Mouse (Mus musculus) large intestine, adult 2 months (tissue): ENCODE measurements around the gene Galntl5. TPM values are rescaled to one million over a fixed set of nuclear protein-coding genes. Genes with fewer than 3 reads are reported as not detected.
"Not testable (repeated sequence)": the region's sequence is repeated elsewhere in the genome, so short reads cannot be mapped to it uniquely, and the experiment has no call there.

ENCODE experiments used
- DNase-seq: peaks from one replicate; pipeline ENCODE4 v3.0.0-alpha.2; 2012; ENCODE audit warnings: low read depth, low spot score
- WGBS: fragments of 180-500 bp; shearing (Covaris S2); methylation state at CpG from one replicate; pipeline ENCODE4 v1.1.7; 2018; 5-methylcytosine and 5-hydroxymethylcytosine counted together
- polyA plus RNA-seq: library from polyadenylated mRNA; depleted of rRNA; stranded (reverse); fragments of >200 nt; gene quantifications from 2 replicates; pipeline ENCODE4 v1.2.3, GENCODE M21; 2012; rRNA removed

Gene Galntl5
- not detected in 2 replicates for polyA plus RNA-seq

DNA sequence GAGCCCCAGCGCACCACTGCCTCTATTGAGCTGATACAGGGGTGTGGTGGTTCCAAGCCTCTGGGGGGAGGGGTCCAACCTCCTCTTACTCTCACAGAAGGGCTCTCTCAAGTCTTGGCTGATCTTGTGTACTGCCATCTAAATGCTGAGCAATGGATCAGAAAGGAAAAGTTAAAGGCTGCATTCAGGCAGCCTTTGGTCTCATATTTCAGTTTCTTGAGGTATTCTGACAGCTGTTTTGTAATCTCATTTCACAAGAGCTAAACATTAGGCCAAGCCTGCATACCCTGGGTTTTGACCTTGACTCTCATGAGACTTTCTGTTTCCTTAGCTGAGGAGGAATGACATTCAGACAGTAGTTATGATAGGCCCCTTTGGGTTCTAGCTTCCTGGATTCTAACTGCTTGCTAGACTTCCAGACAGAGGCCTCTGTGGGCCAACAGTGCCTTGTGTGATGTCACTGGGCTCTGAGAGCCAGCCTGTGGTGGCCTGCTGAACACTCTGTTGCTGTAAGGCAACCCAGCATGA lies at the start of gene Galntl5:
Gene Galntl5, plus strand, starts transcription at position 457 of the 528 bp plus-strand sequence.
- 80% methylated on average over 1 of the region's 1 CpGs for WGBS
- DNase-seq = no peak

DNA sequence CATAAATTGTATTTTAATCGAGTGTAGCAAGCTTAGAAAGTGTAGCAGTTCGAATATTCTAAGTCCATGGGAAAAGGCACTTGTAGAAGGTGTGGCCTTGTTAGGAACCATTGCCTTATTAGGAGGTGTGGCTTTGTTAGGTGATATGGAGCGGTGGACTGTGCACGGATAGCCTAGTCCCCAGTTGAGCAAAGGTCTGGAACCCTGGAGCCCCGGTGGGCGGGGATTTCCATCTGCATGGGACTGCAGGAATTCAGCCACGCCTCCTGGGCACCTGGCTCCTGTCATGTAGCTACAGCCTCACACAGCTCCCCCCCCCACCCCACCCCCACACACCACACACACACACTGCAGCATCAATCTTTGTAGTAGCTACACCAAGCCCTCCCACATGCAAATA lies 34.6 kb upstream of the Galntl5 start:
- no peak for DNase-seq
- WGBS = 60% methylated on average over 7 of the region's 7 CpGs

DNA sequence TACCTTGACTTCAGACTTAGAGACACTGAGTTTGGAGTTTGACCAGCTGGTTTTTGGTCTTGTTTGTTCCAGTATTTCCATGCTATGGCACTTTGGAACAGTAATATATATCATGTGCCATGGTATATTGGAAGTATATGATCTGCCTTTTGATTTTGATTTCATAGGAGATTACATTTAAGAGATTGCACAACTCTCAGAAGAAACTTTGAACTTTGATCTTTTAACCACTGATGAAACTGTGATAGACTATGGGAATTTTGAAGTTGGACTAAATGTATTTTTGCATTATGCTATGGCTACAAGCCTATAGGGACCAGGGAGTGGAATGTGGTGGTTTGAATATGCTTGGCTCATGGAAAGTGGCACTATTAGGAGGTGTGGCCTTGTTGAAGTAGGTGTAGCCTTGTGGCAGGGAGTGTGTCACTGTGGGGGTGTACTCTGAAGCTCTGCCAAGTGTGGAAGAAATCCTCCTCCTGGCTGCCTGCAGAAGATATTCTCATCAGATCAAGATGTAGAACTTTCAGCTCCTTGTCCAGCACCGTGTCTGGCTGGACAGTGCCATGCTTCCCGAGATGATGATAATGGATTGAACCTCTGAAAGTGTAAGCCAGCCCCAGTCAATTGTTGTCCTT lies 31.8 kb upstream of the Galntl5 start:
- no peak for DNase-seq
- 73% methylated on average over 2 of the region's 2 CpGs for WGBS

DNA sequence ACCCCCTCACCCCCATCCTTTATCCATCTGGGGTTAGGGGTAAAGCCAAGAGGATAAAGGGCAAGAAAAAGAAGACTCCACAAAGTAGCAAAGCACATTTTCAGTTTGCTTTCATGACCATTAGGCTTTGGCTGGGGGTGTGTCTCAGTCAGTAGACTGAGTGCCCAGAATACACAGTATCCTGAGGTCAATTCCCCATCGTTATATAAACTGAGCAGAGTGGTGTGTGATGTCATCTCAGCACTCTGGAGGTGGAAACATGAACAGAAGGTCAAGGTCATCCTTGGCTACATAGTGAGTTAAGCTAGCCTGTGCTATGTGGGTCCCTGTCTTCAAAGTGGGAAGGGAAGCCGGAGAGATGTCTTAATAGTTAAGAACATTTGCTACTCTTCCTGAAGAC lies 27.8 kb upstream of the Galntl5 start:
- WGBS = 65% methylated on average over 2 of the region's 2 CpGs
- DNase-seq = no peak

DNA sequence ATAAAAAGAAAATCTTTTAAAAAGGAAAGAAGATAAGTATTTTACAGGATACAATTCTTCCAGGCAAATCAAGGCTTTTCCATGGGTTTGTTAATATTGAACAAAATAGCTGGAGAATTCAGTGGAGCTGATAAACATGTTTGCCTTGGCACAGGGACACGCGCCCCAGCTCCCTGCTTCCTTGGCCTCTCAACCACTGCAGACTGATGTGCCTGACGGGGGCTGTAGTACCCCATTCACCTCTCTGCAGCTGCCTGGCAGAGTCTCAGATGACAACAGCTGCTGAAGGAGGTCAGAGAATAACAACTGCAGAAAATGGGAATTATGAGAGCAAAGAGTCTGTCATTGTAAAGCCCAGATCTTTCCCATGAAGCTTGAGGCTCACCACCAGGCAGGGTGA lies 27.3 kb upstream of the Galntl5 start:
- no peak for DNase-seq
- WGBS = 43% methylated on average over 3 of the region's 3 CpGs

DNA sequence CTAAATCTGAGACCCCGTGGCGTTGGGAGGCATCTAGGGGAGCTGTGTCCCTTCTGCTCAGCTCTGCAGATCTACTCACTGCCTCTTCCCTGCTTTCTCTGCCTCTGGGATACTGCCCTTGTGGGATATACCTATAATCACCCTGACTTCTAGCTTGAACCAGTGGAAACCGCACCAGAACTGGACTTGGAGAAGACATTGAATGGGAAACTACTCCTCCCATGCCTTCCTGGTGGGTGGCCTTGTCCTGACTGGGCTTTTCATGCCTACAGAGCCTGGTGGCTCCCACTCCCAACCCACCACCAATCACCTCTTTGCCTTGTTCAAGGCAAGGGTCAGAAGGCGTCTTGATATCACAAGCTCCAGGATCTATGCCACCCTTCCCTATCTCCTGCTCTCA lies 26.4 kb upstream of the Galntl5 start:
- WGBS = 83% methylated on average over 4 of the region's 4 CpGs
- DNase-seq = no peak

DNA sequence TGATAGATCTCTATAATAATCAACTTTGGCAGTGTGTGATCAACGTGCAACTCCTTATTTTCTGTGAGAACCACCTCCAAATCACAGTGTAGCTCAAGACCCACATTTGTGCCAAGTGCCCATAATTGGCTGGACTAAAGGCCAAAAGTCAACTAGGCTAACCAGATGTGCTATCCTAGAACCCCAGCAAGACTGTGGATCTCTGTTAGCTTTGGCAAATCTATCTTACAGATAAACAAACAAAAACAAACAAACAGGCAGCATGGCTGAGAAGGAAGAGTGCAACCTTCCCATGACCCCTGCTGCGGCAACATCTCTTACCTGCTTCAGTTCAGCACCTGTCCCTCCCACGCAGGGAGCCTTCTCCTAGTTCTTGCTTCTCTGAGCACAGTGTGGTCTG lies 25.9 kb upstream of the Galntl5 start:
- no peak for DNase-seq
- WGBS = 71% methylated on average over 3 of the region's 3 CpGs

DNA sequence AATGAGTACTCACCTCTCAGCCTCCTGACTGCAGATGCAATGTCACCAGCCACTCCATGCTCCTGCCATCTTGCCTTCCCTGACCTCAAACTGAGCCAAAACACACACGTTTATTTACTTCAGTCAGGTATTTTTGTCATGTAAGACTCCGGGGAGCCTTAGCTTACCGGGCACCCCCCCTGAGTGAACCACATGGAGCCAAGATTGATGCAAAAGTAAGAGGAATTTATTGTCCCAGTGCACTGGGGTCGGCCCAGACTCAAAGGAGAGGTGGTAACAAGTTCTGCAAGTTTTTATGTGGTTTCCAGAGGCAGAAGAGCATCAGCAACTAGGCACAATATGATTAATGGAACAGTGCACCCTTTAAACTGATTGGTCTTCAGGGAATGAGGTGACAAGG lies 24.1 kb upstream of the Galntl5 start:
- WGBS = 21% methylated on average over 4 of the region's 4 CpGs
- no peak for DNase-seq

DNA sequence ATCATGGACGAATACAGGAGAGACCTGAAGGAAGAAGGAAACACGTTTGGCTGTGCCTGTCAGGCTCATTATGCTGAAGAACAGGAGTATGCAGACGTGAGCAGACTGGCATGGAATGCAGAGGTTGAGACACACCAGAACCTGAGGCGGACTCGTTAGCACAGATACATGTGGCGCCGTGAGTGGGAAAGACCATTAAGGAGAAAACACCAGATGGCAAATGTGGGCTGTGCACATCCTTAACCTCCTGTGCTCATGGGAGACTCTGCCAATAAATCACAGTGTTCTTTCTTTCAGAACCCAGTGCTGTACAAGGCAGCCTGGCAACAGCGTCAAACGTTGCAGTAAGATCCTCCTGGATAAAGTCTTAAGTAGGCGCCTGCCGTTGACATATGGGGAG lies 20.7 kb upstream of the Galntl5 start:
- 65% methylated on average over 11 of the region's 11 CpGs for WGBS
- DNase-seq = no peak

DNA sequence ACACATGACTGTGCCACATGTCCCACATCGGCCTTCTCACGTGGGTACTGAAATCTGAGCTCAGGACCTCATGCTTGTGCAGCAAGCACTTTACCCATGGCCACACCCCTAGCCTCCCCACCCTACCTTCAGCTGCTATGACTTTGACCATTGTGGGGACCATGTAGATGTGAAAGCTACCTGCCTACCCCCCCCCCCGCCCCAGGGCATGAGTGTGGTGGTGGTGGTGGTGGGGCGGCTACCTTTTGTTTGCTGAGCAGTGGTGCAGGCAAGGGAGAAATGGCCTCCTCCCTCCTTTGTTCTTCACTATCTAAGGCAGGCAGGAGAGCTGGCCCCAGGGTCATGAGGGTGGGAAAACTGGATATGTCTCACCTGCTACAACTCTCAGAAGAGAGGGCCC lies 18.3 kb upstream of the Galntl5 start:
- WGBS = 55% methylated on average over 4 of the region's 4 CpGs
- no peak for DNase-seq

DNA sequence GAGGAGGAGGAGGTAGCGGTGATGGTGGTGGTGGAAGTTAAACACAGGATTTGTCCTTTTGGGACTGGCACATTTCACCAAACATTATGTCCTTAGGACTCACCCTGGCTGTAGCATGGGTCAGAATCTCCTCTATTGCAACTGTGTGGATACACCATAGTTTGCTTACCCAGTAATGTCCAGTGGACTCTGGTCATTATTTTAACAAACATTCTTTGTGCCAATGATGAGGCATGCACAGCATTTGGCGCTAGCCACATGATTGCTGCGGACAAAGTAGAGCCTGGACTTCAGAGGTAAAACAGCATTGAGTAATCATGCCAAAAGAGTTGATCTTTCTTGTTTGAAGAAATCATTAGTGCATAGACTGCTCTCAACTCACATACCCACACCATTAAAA lies 17.3 kb upstream of the Galntl5 start:
- DNase-seq = no peak
- 85% methylated on average over 3 of the region's 3 CpGs for WGBS

- 77% methylated on average over 1 of the region's 1 CpGs for WGBS
- DNase-seq = no peak
These were observed 16.9 kb upstream of the Galntl5 start for GRCm38 (mm10) chr5:25164341-25164740.

DNA sequence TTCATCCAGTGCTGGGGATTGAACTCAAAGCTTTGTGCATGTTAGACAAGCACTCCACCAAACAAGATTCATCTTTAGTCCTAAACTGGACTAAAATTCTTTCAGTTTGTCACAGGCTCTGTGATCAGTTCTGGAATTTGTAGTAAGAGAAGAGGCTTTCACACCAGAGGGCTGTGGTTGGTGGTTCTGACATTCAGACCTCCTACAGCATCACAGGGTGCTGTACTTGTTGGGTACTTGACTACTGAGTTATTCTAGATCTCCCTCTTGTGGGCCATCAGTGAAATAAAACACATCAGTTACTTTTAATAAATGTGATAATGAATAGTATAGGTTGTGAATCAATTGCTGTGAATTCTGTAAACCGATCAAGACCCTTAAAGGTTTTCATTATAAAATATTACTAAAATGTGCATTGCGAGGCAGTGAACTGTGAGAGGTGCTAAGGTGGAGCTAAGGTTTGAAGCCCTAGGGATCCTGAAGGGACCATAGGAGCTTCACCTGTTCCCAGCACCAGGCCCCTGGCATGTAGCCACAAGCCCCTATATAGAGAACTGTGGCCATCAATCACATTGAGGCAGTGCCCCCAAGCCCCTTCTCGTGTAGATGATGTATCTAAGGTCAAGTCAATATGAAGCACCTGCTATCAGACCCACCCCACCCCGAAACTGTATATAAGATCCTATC lies 16.0 kb upstream of the Galntl5 start:
- DNase-seq = no peak
- WGBS = 76% methylated on average over 4 of the region's 4 CpGs

DNA sequence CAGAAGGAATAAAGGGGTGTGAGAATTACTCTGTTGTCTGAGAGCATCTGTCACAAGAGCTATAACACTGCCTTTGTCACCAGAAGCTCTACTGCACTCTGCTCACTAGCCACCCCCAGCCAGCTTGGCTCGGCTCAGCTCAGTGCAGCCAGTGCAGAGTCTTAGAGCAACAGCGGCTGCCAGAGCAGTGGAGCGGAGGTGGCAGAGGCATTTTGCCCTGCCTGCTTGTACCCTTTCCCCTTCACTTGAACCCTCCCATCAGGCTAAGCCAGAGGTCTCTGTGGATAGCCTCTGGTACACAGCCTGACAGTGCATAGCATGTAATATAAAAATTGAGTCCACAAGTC lies 15.5 kb upstream of the Galntl5 start:
- WGBS = 80% methylated on average over 3 of the region's 3 CpGs
- DNase-seq = no peak

DNA sequence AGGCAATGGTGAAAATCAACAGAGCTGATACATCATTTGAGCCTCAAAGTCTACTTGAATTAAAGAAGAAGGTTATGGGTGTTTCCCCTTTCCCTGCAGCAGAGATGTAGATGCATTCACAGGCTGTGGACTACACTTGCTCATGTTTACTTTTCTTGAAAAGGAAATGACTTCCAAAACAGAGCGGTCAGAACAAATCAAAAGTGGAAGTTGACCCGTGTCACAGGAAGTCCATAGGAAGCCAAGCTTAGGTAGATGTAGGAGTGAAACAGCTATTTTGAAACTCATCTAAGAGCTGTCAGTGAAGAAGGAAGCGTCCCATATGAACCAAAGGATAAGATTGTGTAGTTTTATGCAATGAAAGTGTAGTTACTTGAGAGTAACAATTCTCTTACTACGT lies 14.6 kb upstream of the Galntl5 start:
- 48% methylated on average over 4 of the region's 4 CpGs for WGBS
- no peak for DNase-seq

DNA sequence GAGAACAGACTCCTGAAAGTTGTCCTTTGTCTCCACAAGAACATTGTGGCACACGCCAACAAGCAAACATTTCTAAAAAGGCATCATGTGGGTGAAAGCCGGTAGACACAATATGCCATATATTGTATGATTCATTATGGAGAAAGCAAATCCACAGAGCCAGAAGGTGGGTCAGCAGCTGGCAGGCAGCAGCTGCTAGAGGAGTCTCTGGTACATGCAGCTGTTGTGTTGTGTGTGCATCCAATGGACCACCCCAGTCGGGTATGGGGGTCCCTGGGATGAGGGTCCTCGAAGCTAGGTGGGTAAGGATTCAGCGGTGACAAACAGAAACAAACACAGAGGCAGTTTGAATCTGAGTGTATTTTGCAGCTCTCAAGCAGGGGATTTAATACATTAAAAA lies 3.3 kb upstream of the Galntl5 start:
- not testable (repeated sequence) for DNase-seq
- WGBS = 87% methylated on average over 5 of the region's 5 CpGs

DNA sequence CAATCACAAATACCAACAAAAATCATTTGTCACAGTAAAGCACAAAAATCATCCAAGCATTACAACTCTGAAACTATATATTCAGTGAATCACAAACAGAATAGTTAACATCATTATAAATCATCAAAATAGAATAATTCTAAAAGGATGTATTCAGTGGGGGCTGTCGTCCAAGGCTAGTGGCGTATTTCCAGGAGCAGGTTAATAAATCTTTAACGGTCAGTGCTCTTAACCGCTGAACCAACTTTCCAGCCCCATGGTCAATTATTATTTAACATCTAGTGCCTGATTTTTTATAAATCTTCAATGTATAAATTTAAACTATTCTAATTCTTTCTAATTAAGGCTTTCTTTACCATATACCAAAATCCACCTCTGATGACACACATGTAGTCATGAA lies 2.7 kb upstream of the Galntl5 start:
- not testable (repeated sequence) for DNase-seq

DNA sequence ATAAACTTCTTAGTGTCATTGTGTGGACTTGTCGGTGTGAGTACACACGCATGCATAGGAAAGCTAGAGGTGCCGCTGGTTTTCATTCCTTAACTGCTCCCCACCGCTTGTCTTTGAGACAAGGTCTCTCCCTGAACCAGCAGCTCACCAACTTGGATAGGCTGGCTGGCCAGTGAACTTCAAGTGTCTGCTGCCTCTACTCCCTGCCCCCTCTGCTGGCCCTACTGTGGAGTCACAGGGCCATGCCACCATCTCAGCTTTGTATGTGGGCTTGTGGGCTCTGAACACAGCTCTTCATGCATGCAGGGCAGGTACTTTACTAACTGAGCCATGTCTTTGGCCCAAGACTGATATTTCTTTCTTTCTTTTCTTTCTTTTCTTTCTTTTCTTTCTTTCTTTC lies 2.0 kb upstream of the Galntl5 start:
- DNase-seq = no peak

More for the DNA sequence above, 2.7 kb upstream of the Galntl5 start:
- 81% methylated on average over 4 of the region's 4 CpGs for WGBS

GRCm38 (mm10) chr5:25179936-25180488 lies 1.2 kb upstream of the Galntl5 start:
- no peak for DNase-seq
- 84% methylated on average over 3 of the region's 3 CpGs for WGBS

More for the DNA sequence above, 2.0 kb upstream of the Galntl5 start:
- WGBS = 96% methylated on average over 4 of the region's 4 CpGs

GRCm38 (mm10) chr5:25183595-25183994 lies 2.3 kb downstream of the Galntl5 start:
- no peak for DNase-seq
- 85% methylated on average over 4 of the region's 4 CpGs for WGBS

- no peak for DNase-seq
- WGBS = 43% methylated on average over 2 of the region's 2 CpGs
These were observed 3.3 kb downstream of the Galntl5 start for GRCm38 (mm10) chr5:25184594-25184993.
